Mouse (Mus musculus) liver, adult 2 months (tissue): Measurements from ENCODE around the gene Fank1.

Experiments used
- CTCF ChIP-seq: fragments of 200-500 bp; IDR thresholded peaks from 2 replicates; pipeline ENCODE4 v1.5.1; 2011; ENCODE audit warnings: low read depth, low read length, control low read depth
- POLR2A ChIP-seq: fragments of 200-500 bp; IDR thresholded peaks from 2 replicates; pipeline ENCODE4 v1.6.1; 2011; ENCODE audit warnings: low read length, control low read depth; ENCODE audit not compliant: insufficient read depth; ENCODE audit errors: extremely low read depth

DNA sequence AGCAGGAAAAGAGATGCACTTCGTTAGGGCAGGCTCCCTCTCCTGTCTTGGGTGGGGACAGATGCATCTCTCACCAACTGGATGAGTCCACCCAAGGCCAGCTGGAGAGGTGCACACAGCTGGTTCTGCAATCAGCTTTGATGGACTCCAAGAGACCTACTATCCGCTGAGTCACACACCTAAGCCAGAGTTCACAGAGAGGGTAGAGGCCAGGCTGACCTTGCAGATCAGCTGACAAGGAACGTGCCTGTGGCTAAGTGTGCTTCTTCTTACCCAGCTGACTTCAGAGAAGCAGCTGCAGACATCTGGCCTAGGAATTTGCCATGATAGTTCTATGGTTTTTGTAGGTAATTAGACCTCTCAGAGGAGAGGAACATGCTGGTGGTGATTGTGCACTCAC is 86.5 kb downstream of the Fank1 start:
- TF ChIP-seq POLR2A (no peak), CTCF (no peak)
